Mouse (Mus musculus) MEL (cell line): ENCODE measurements around the gene Gm20388. TPM values are rescaled to one million over a fixed set of nuclear protein-coding genes. Genes with fewer than 3 reads are reported as not detected.
A peak's percentile ranks its signal among the peaks of the same experiment; 100 is the strongest.

ENCODE experiments used
- DNase-seq: peaks from one replicate; pipeline ENCODE4 v3.0.0; 2011; ENCODE audit warnings: low read depth, low spot score
- H3K27ac ChIP-seq: 2 replicates; pipeline ENCODE4 v1.5.1; 2012; ENCODE audit warnings: low read depth, mild to moderate bottlenecking, control low read depth, low read length, moderate library complexity; ENCODE audit not compliant: control insufficient read depth
- H3K27me3 ChIP-seq, 2 experiments: fragments of 150-350 bp in 1 of 2; sonication (generic) in 1 of 2; 2 replicates each; pipeline ENCODE4 v1.6.1; 2012; ENCODE audit warnings: low read length in 2 of 2, mild to moderate bottlenecking in 2 of 2, improper control_type of control experiment in 1 of 2, moderate library complexity in 1 of 2; ENCODE audit not compliant: insufficient read depth in 2 of 2, control insufficient read depth in 1 of 2
- H3K36me3 ChIP-seq, 2 experiments: 2 replicates each; pipeline ENCODE4 v1.6.1; 2012 to 2014; ENCODE audit warnings: low read length in 2 of 2, improper control_type of control experiment in 1 of 2, inconsistent platforms in 1 of 2, mild to moderate bottlenecking in 1 of 2; ENCODE audit not compliant: insufficient read depth in 2 of 2, control insufficient read depth in 1 of 2
- H3K4me1 ChIP-seq, 2 experiments: fragments of 150-350 bp in 1 of 2; sonication (generic) in 1 of 2; 2 replicates each; pipeline ENCODE4 v1.6.1; 2012; ENCODE audit warnings: low read length in 2 of 2, improper control_type of control experiment in 1 of 2, mild to moderate bottlenecking in 1 of 2; ENCODE audit not compliant: insufficient read depth in 2 of 2, control insufficient read depth in 1 of 2
- H3K4me3 ChIP-seq, 2 experiments: fragments of 150-350 bp in 1 of 2; sonication (generic) in 1 of 2; 2 replicates each; pipeline ENCODE4 v1.5.1; 2012; ENCODE audit warnings: low read depth in 2 of 2, low read length in 2 of 2, mild to moderate bottlenecking in 2 of 2, moderate library complexity in 2 of 2, control low read depth in 1 of 2, improper control_type of control experiment in 1 of 2; ENCODE audit not compliant: control insufficient read depth in 1 of 2, insufficient read depth in 1 of 2
- H3K79me2 ChIP-seq: 2 replicates; pipeline ENCODE4 v1.6.1; 2012; ENCODE audit warnings: mild to moderate bottlenecking, low read length, moderate library complexity; ENCODE audit not compliant: control insufficient read depth, poor library complexity, insufficient read depth
- H3K9ac ChIP-seq: 2 replicates; pipeline ENCODE4 v1.6.1; 2012; ENCODE audit warnings: low read depth, mild to moderate bottlenecking, control low read depth, low read length, moderate library complexity; ENCODE audit not compliant: control insufficient read depth, poor library complexity, severe bottlenecking
- H3K9me3 ChIP-seq: fragments of 150-350 bp; sonication (generic); replicated peaks from 2 replicates; pipeline ENCODE4 v1.6.1; 2012; ENCODE audit warnings: mild to moderate bottlenecking, low read length, improper control_type of control experiment, moderate library complexity; ENCODE audit not compliant: insufficient read depth
- BHLHE40 ChIP-seq: IDR thresholded peaks from 2 replicates; pipeline ENCODE4 v1.6.1; 2012; ENCODE audit warnings: low read depth, mild to moderate bottlenecking, inconsistent platforms, low read length, improper control_type of control experiment, borderline replicate concordance
- CHD1 ChIP-seq: IDR thresholded peaks from 2 replicates; pipeline ENCODE4 v1.6.1; 2012; ENCODE audit warnings: low read depth, mild to moderate bottlenecking, inconsistent platforms, low read length, improper control_type of control experiment
- CHD2 ChIP-seq: IDR thresholded peaks from 2 replicates; pipeline ENCODE4 v1.6.1; 2011; ENCODE audit warnings: low read length, improper control_type of control experiment
- CTCF ChIP-seq, 3 experiments: IDR thresholded peaks in 2 of 3; conservative IDR thresholded peaks in 1 of 3; 2 replicates each; pipeline ENCODE4 v1.5.1; 2011 to 2012; ENCODE audit warnings: low read length in 3 of 3, low read depth in 2 of 3, mild to moderate bottlenecking in 2 of 3, improper control_type of control experiment in 1 of 3, inconsistent platforms in 1 of 3, mixed read lengths in 1 of 3, moderate library complexity in 1 of 3; ENCODE audit not compliant: control insufficient read depth in 1 of 3, insufficient read depth in 1 of 3, poor library complexity in 1 of 3, severe bottlenecking in 1 of 3
- E2F4 ChIP-seq: IDR thresholded peaks from 2 replicates; pipeline ENCODE4 v1.6.1; 2011; ENCODE audit warnings: low read depth, low read length, improper control_type of control experiment, borderline replicate concordance
- ETS1 ChIP-seq: IDR thresholded peaks from 2 replicates; pipeline ENCODE4 v1.6.1; 2012; ENCODE audit warnings: low read depth, mild to moderate bottlenecking, inconsistent platforms, low read length, improper control_type of control experiment, moderate library complexity
- GATA1 ChIP-seq: IDR thresholded peaks from 2 replicates; pipeline ENCODE4 v1.6.1; 2011; ENCODE audit warnings: low read depth, low read length, improper control_type of control experiment
- HCFC1 ChIP-seq: IDR thresholded peaks from 2 replicates; pipeline ENCODE4 v1.6.1; 2012; ENCODE audit warnings: low read depth, mild to moderate bottlenecking, inconsistent platforms, low read length, improper control_type of control experiment, moderate library complexity
- KAT2A ChIP-seq: conservative IDR thresholded peaks from 2 replicates; pipeline ENCODE4 v1.6.1; 2012; ENCODE audit warnings: low read depth, low read length, improper control_type of control experiment, inconsistent platforms
- MAFK ChIP-seq: IDR thresholded peaks from 2 replicates; pipeline ENCODE4 v1.6.1; 2011; ENCODE audit warnings: low read depth, mild to moderate bottlenecking, low read length, improper control_type of control experiment, borderline replicate concordance
- MAX ChIP-seq: IDR thresholded peaks from 2 replicates; pipeline ENCODE4 v1.6.1; 2011; ENCODE audit warnings: low read length, improper control_type of control experiment
- MAZ ChIP-seq: IDR thresholded peaks from 2 replicates; pipeline ENCODE4 v1.6.1; 2012; ENCODE audit warnings: low read depth, mild to moderate bottlenecking, inconsistent platforms, low read length, improper control_type of control experiment
- MEF2A ChIP-seq: IDR thresholded peaks from 2 replicates; pipeline ENCODE4 v1.6.1; 2014; ENCODE audit warnings: low read depth, mild to moderate bottlenecking, inconsistent platforms, low read length, improper control_type of control experiment; ENCODE audit not compliant: poor library complexity, insufficient replicate concordance, severe bottlenecking; ENCODE audit errors: extremely low read depth
- MXI1 ChIP-seq: IDR thresholded peaks from 2 replicates; pipeline ENCODE4 v1.6.1; 2011; ENCODE audit warnings: mild to moderate bottlenecking, low read depth, low read length, improper control_type of control experiment
- MYB ChIP-seq: IDR thresholded peaks from 2 replicates; pipeline ENCODE4 v1.6.1; 2011; ENCODE audit warnings: mild to moderate bottlenecking, low read depth, low read length, improper control_type of control experiment
- MYC ChIP-seq: IDR thresholded peaks from 2 replicates; pipeline ENCODE4 v1.6.1; 2011; ENCODE audit warnings: low read depth, mild to moderate bottlenecking, low read length, improper control_type of control experiment, moderate library complexity
- NELFE ChIP-seq: IDR thresholded peaks from 2 replicates; pipeline ENCODE4 v1.6.1; 2011; ENCODE audit warnings: low read depth, low read length, improper control_type of control experiment
- NRF1 ChIP-seq: IDR thresholded peaks from 2 replicates; pipeline ENCODE4 v1.6.1; 2014; ENCODE audit warnings: low read depth, mild to moderate bottlenecking, inconsistent platforms, low read length, improper control_type of control experiment, moderate library complexity; ENCODE audit not compliant: poor library complexity, insufficient read depth, severe bottlenecking
- POLR2A ChIP-seq, 2 experiments: IDR thresholded peaks; 2 replicates each; pipeline ENCODE4 v1.6.1; 2011 to 2012; ENCODE audit warnings: low read length in 2 of 2, mild to moderate bottlenecking in 2 of 2, control low read depth in 1 of 2, improper control_type of control experiment in 1 of 2, low read depth in 1 of 2, moderate library complexity in 1 of 2; ENCODE audit not compliant: control insufficient read depth in 1 of 2, insufficient read depth in 1 of 2, poor library complexity in 1 of 2
- POLR2AphosphoS5 ChIP-seq: IDR thresholded peaks from 2 replicates; pipeline ENCODE4 v1.6.1; 2012; ENCODE audit warnings: low read depth, borderline replicate concordance, mild to moderate bottlenecking, inconsistent platforms, low read length, moderate library complexity, mixed read lengths
- RAD21 ChIP-seq: IDR thresholded peaks from 2 replicates; pipeline ENCODE4 v1.6.1; 2011; ENCODE audit warnings: mild to moderate bottlenecking, low read depth, low read length, improper control_type of control experiment
- RCOR1 ChIP-seq: IDR thresholded peaks from 2 replicates; pipeline ENCODE4 v1.6.1; 2012; ENCODE audit warnings: low read depth, mild to moderate bottlenecking, inconsistent platforms, low read length, improper control_type of control experiment
- SIN3A ChIP-seq: IDR thresholded peaks from 2 replicates; pipeline ENCODE4 v1.6.1; 2012; ENCODE audit warnings: low read length, improper control_type of control experiment, inconsistent platforms
- SMC3 ChIP-seq: IDR thresholded peaks from 2 replicates; pipeline ENCODE4 v1.6.1; 2011; ENCODE audit warnings: low read depth, low read length, improper control_type of control experiment
- TBP ChIP-seq: IDR thresholded peaks from 2 replicates; pipeline ENCODE4 v1.8.0; 2011; ENCODE audit warnings: low read depth, low read length, improper control_type of control experiment
- USF1 ChIP-seq: IDR thresholded peaks from 2 replicates; pipeline ENCODE4 v1.6.1; 2014; ENCODE audit warnings: low read depth, mild to moderate bottlenecking, inconsistent platforms, low read length, improper control_type of control experiment, moderate library complexity
- ZKSCAN1 ChIP-seq: IDR thresholded peaks from 2 replicates; pipeline ENCODE4 v1.6.1; 2012; ENCODE audit warnings: low read depth, mild to moderate bottlenecking, inconsistent platforms, low read length, improper control_type of control experiment, moderate library complexity
- ZMIZ1 ChIP-seq: IDR thresholded peaks from 2 replicates; pipeline ENCODE4 v1.6.1; 2012; ENCODE audit warnings: low read depth, mild to moderate bottlenecking, inconsistent platforms, low read length, improper control_type of control experiment, moderate library complexity
- polyA plus RNA-seq, 2 experiments: library from polyadenylated mRNA; stranded (reverse) in 1 of 2; unstranded in 1 of 2; fragments of >175 nt in 1 of 2; fragments of >200 nt in 1 of 2; gene quantifications; 2 replicates each; pipeline versions ENCODE4 v1.2.1 to v1.2.4; 2012; ENCODE audit warnings: low replicate concordance in 2 of 2, low read depth in 1 of 2; ENCODE audit not compliant: insufficient read length in 2 of 2, insufficient read depth in 1 of 2, missing spikeins in 1 of 2
- total RNA-seq: library from RNA; depleted of rRNA; stranded (reverse); fragments of 300-350 nt; gene quantifications from 2 replicates; pipeline ENCODE4 v1.2.3, GENCODE M21; 2012

Gene Gm20388
- total and polyA plus RNA-seq, 3 experiments, result 11.1 to 17.8 TPM; not detected in 1

- TF ChIP-seq MYC, result peak; percentile 85
- TF ChIP-seq MAX, result peak; percentile 81
These were observed 2504.9 kb downstream of the Gm20388 start (continued) for GRCm38 (mm10) chr8:122415554-122415953.

DNA sequence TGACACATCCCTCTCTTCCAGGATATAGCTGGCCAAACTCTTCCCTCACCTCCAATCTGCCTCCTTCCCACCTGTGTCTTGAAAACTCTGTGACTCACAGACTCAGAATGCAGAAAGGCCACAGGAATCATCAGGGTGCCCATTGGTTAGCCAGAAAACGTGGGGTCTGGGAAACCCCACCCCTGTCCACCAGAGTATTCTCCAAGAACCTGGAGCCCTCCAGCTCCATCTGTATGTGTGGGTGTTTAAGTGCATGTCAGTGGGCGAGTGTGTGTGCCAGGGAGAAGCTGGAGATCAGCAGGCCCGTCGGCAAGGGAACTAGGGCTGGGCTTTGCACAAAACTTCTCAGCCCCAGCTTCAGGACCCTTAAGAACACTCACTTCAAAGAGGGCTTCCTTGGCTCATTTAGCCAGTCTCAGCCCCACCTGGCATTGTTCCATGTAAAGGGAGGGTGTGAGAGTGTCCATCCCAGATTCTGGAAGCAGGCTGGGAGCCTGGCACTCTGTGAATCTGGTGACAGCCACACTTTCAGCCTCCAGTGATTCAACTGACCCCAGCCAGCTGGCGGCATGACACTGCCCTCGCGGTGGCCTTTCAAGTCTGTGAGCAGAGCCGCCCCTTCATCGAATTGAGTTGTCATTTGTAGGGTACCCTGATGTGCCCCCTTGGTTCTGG is 2509.4 kb downstream of the Gm20388 start:
- no peaks in the 10 kb centered on the region for H3K9me3 ChIP-seq

DNA sequence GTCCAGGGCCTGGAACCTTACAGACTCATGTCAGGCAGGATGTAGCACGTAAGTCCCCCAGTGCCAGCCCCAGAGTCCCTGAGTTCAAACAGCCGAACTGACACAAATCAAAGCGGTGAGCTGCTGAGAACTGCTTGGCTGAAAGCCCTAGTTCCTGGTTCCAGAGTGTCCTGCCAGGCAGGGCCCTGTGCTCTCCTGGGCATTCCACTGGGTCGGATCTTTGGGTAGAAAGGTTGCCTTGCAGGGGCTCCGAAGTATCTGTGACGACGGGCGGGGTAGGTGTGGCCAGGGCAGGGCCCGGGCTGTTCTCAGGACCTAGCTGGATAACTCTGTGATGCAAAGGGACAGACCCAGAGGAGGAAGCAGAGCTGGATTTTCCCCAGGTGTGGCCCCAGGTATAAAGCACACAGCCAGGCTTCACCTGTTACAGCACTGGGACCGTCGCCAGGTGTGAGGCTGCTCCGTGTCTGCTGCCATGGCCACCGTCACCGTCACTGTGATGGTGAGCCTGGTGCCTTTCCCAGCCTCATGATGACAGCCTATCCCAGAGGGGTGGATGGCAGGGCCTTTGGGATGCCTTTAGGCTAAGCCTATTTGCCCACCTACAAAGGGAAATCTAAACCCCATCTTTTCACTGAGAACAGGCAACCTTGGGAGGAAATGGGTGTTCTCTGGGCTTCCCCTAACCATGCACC is 2510.9 kb downstream of the Gm20388 start, which contains the start of gene Il17c:
Gene Il17c, plus strand, starts transcription at position 645 of the 695 bp plus-strand sequence.
- H3K4me1 ChIP-seq, result no peaks in the 10 kb centered on the region
- DNase-seq, result no peak
- no peak for TF ChIP-seq ETS1
- no peak for TF ChIP-seq NELFE
- TF ChIP-seq MEF2A, result no peak
- TF ChIP-seq CTCF (IDR thresholded peaks at IDR 0.05 in 2 of 3, conservative IDR thresholded peaks at IDR 0.05 in 1 of 3; ENCODE audit: control insufficient read depth in 1 of 3, insufficient read depth in 1 of 3, low read depth in 2 of 3, low read length in 3 of 3, poor library complexity in 1 of 3, severe bottlenecking in 1 of 3), result no peak
- no peak for TF ChIP-seq CHD2
- no peak for TF ChIP-seq RCOR1
- no peak for TF ChIP-seq NRF1
- no peak for TF ChIP-seq POLR2A (IDR thresholded peaks at IDR 0.05; ENCODE audit: control insufficient read depth in 1 of 2, insufficient read depth in 1 of 2, low read depth in 1 of 2, low read length in 2 of 2, poor library complexity in 1 of 2)
- no peak for TF ChIP-seq SIN3A
- TF ChIP-seq MXI1, result no peak
- TF ChIP-seq ZKSCAN1, result no peak
- no peak for TF ChIP-seq E2F4
- no peak for TF ChIP-seq MAZ
- no peak for TF ChIP-seq BHLHE40
- TF ChIP-seq RAD21, result no peak
- no peak for TF ChIP-seq SMC3
- no peak for TF ChIP-seq KAT2A
- TF ChIP-seq, all 39 proteins: peak for 0
- no peak within 1 kb of the TSS for H3K9ac ChIP-seq
- no peaks in the 10 kb centered on the region for H3K9me3 ChIP-seq
- no peak within 1 kb of the TSS for H3K4me3 ChIP-seq
- H3K36me3 ChIP-seq, result peaks cover 0 to 3% of the 10 kb centered on the region in 2 experiments; a peak in 1 of 4 replicates
- H3K79me2 ChIP-seq, result no peaks in the 10 kb centered on the region
- no peaks in the 10 kb centered on the region for H3K27me3 ChIP-seq
- H3K27ac ChIP-seq, result no peak within 1 kb of the TSS

More for the DNA sequence above, 2509.4 kb downstream of the Gm20388 start:
- no peak for DNase-seq
- Histone ChIP-seq H3K4me3 (no peak overlapping the region), H3K4me1 (peaks cover 8% of the 10 kb centered on the region in 2 experiments), H3K79me2 (no peaks in the 10 kb centered on the region), H3K36me3 (peaks cover 7 to 10% of the 10 kb centered on the region in 2 experiments), H3K9ac (no peak overlapping the region), H3K27me3 (no peaks in the 10 kb centered on the region), H3K27ac (no peak overlapping the region)
- TF ChIP-seq MYC, result no peak
- no peak for TF ChIP-seq USF1
- no peak for TF ChIP-seq ZMIZ1
- no peak for TF ChIP-seq POLR2A (IDR thresholded peaks at IDR 0.05; ENCODE audit: control insufficient read depth in 1 of 2, insufficient read depth in 1 of 2, low read depth in 1 of 2, low read length in 2 of 2, poor library complexity in 1 of 2)
- TF ChIP-seq CHD1, result no peak
- TF ChIP-seq POLR2AphosphoS5, result no peak
- TF ChIP-seq HCFC1, result no peak
- no peak for TF ChIP-seq MAFK
- no peak for TF ChIP-seq ZKSCAN1
- no peak for TF ChIP-seq MYB
- TF ChIP-seq MEF2A, result no peak
- TF ChIP-seq E2F4, result no peak
- TF ChIP-seq CTCF (IDR thresholded peaks at IDR 0.05 in 2 of 3, conservative IDR thresholded peaks at IDR 0.05 in 1 of 3; ENCODE audit: control insufficient read depth in 1 of 3, insufficient read depth in 1 of 3, low read depth in 2 of 3, low read length in 3 of 3, poor library complexity in 1 of 3, severe bottlenecking in 1 of 3), result no peak
- no peak for TF ChIP-seq TBP
- no peak for TF ChIP-seq NELFE
- no peak for TF ChIP-seq GATA1
